Mouse (Mus musculus) neural tube, embryonic 12.5 days (tissue): Measurements from ENCODE around the gene Mucl3. TPM values are rescaled to one million over a fixed set of nuclear protein-coding genes. Genes with fewer than 3 reads are reported as not detected.

ENCODE experiments used
- polyA plus RNA-seq: library from polyadenylated mRNA; unstranded; fragments of >200 nt; fragmentation: Nextera tagmentation; extraction: Ambion mirVana; gene quantifications from 2 replicates; pipeline ENCODE4 v1.2.1, GENCODE M21; 2016

Gene Mucl3
- polyA plus RNA-seq, 1 experiment from 2014 or later: not detected

Other genes with a start within 250 kb of the Mucl3 start
- gene H2-Q6, start 218.8 kb downstream of the Mucl3 start, polyA plus RNA-seq: 0.48 and 0.64 TPM in 2 replicates
- 6.5 and 6.8 TPM in 2 replicates for gene H2-Q7, start 204.5 kb downstream of the Mucl3 start, polyA plus RNA-seq
- gene H2-Q10, start 173.6 kb downstream of the Mucl3 start, polyA plus RNA-seq: 0.18 and 0.27 TPM in 2 replicates
- gene Pou5f1, start 137.7 kb downstream of the Mucl3 start, polyA plus RNA-seq: not detected in 2 replicates
- 34.1 and 35.1 TPM in 2 replicates for gene Tcf19, start 126.9 kb downstream of the Mucl3 start, polyA plus RNA-seq
- 12.9 and 13.1 TPM in 2 replicates for gene Cchcr1, start 126.6 kb downstream of the Mucl3 start, polyA plus RNA-seq
- 0.91 and 1.4 TPM in 2 replicates for gene Psors1c2, start 110.5 kb downstream of the Mucl3 start, polyA plus RNA-seq
- not detected in 2 replicates for gene Cdsn, start 91.6 kb downstream of the Mucl3 start, polyA plus RNA-seq
- not detected in 2 replicates for gene 2300002M23Rik, start 76.2 kb downstream of the Mucl3 start, polyA plus RNA-seq
- gene Sfta2, start 42.1 kb downstream of the Mucl3 start, polyA plus RNA-seq: not detected in 2 replicates
- not detected in 2 replicates for gene Gm9573, start 17.1 kb downstream of the Mucl3 start, polyA plus RNA-seq
- 14.9 and 15.2 TPM in 2 replicates for gene Vars2, start 23.9 kb upstream of the Mucl3 start, polyA plus RNA-seq
- 35.8 and 36.9 TPM in 2 replicates for gene Gtf2h4, start 30.0 kb upstream of the Mucl3 start, polyA plus RNA-seq
- 170 and 172 TPM in 2 replicates for gene Ddr1, start 60.9 kb upstream of the Mucl3 start, polyA plus RNA-seq
- gene Ier3, start 178.0 kb upstream of the Mucl3 start, polyA plus RNA-seq: 5.2 and 7.9 TPM in 2 replicates
- gene Flot1, start 179.5 kb upstream of the Mucl3 start, polyA plus RNA-seq: 60.5 and 60.6 TPM in 2 replicates
- 1,533 and 1,543 TPM in 2 replicates for gene Tubb5, start 194.6 kb upstream of the Mucl3 start, polyA plus RNA-seq
- gene Mdc1, start 197.8 kb upstream of the Mucl3 start, polyA plus RNA-seq: 13.6 and 14.7 TPM in 2 replicates
- gene Nrm, start 217.6 kb upstream of the Mucl3 start, polyA plus RNA-seq: 40.5 and 41.3 TPM in 2 replicates
- 34.6 and 35.1 TPM in 2 replicates for gene Ppp1r18, start 221.9 kb upstream of the Mucl3 start, polyA plus RNA-seq
- 43.3 and 45.9 TPM in 2 replicates for gene Dhx16, start 236.1 kb upstream of the Mucl3 start, polyA plus RNA-seq